Mouse (Mus musculus) limb, embryonic 12.5 days (tissue): Measurements from ENCODE around the gene Ass1. TPM values are rescaled to one million over a fixed set of nuclear protein-coding genes. Genes with fewer than 3 reads are reported as not detected.

Source experiments
- ATAC-seq: fragments of 200-750 bp; cut with Nextera tagmentation; 2 replicates; pipeline ENCODE4 v1.8.0; 2017; ENCODE audit warnings: low read depth, moderate TSS enrichment; ENCODE audit not compliant: insufficient number of reproducible peaks, insufficient read depth, low FRiP score, low TSS enrichment
- H3K27ac ChIP-seq: fragments of 300-500 bp; sonication (generic); 2 replicates; pipeline ENCODE4 v1.5.1; 2016; ENCODE audit warnings: mild to moderate bottlenecking, moderate library complexity
- H3K27me3 ChIP-seq: fragments of 300-500 bp; sonication (generic); 2 replicates; pipeline ENCODE4 v1.6.1; 2016; ENCODE audit warnings: mild to moderate bottlenecking, moderate library complexity
- H3K36me3 ChIP-seq: fragments of 300-500 bp; sonication (generic); 2 replicates; pipeline ENCODE4 v1.6.1; 2016; ENCODE audit warnings: mild to moderate bottlenecking, moderate library complexity
- H3K4me1 ChIP-seq: fragments of 300-500 bp; sonication (generic); replicated peaks from 2 replicates; pipeline ENCODE4 v1.6.1; 2016
- H3K4me2 ChIP-seq: fragments of 300-500 bp; sonication (generic); 2 replicates; pipeline ENCODE4 v1.6.1; 2016; ENCODE audit warnings: mild to moderate bottlenecking, moderate library complexity
- H3K4me3 ChIP-seq: fragments of 300-500 bp; sonication (generic); replicated peaks from 2 replicates; pipeline ENCODE4 v1.5.1; 2016; ENCODE audit warnings: mild to moderate bottlenecking
- H3K9ac ChIP-seq: fragments of 300-500 bp; sonication (generic); replicated peaks from 2 replicates; pipeline ENCODE4 v1.6.1; 2016; ENCODE audit warnings: mild to moderate bottlenecking, moderate library complexity
- H3K9me3 ChIP-seq: fragments of 300-500 bp; sonication (generic); 2 replicates; pipeline ENCODE4 v1.6.1; 2016; ENCODE audit warnings: mild to moderate bottlenecking, moderate library complexity
- WGBS: fragments of 180-500 bp; shearing (Covaris S2); methylation state at CpG from one replicate; pipeline ENCODE4 v1.1.7; 2016; 5-methylcytosine and 5-hydroxymethylcytosine counted together
- polyA plus RNA-seq: library from polyadenylated mRNA; unstranded; fragments of >200 nt; fragmentation: Nextera tagmentation; extraction: Ambion mirVana; gene quantifications from 2 replicates; pipeline ENCODE4 v1.2.1, GENCODE M21; 2016

Gene Ass1
- polyA plus RNA-seq, 1 experiment from 2014 or later, result 5.5 TPM

- WGBS, result 77% methylated on average over 2 of the region's 2 CpGs
- no peaks in the 10 kb centered on the region for H3K27me3 ChIP-seq
- H3K4me3 ChIP-seq, result no peak overlapping the region
- H3K4me1 ChIP-seq, result peaks cover 39% of the 10 kb centered on the region
- no peaks in the 10 kb centered on the region for H3K9me3 ChIP-seq
- no peaks in the 10 kb centered on the region for H3K36me3 ChIP-seq
- H3K9ac ChIP-seq, result no peak overlapping the region
- H3K27ac ChIP-seq, result no peak overlapping the region
- no peak for ATAC-seq
- no peak overlapping the region for H3K4me2 ChIP-seq
These were observed 22.5 kb upstream of the Ass1 start for GRCm38 (mm10) chr2:31447536-31447935.

GRCm38 (mm10) chr2:31448756-31449440, 21.1 kb upstream of the Ass1 start:
- ATAC-seq, result no peak
- H3K4me3 ChIP-seq, result no peak overlapping the region
- no peaks in the 10 kb centered on the region for H3K27me3 ChIP-seq
- peak overlapping the region; percentile 41; the same call in 1 of the 2 replicates for H3K27ac ChIP-seq
- no peaks in the 10 kb centered on the region for H3K36me3 ChIP-seq
- WGBS, result 56% methylated on average over 3 of the region's 3 CpGs
- peaks cover 35% of the 10 kb centered on the region for H3K4me1 ChIP-seq
- no peak overlapping the region for H3K4me2 ChIP-seq
- no peaks in the 10 kb centered on the region for H3K9me3 ChIP-seq
- H3K9ac ChIP-seq, result no peak overlapping the region

- no peaks in the 10 kb centered on the region for H3K36me3 ChIP-seq
- 52% methylated on average over 4 of the region's 4 CpGs for WGBS
- peaks cover 40% of the 10 kb centered on the region for H3K4me1 ChIP-seq
- H3K9me3 ChIP-seq, result no peaks in the 10 kb centered on the region
- H3K27ac ChIP-seq, result 0 out of 2 replicates have a peak overlapping the region, but pooled peaks have one; percentile 41
- H3K9ac ChIP-seq, result no peak overlapping the region
- H3K4me3 ChIP-seq, result no peak overlapping the region
- no peak for ATAC-seq
- H3K27me3 ChIP-seq, result no peaks in the 10 kb centered on the region
- no peak overlapping the region for H3K4me2 ChIP-seq
These were observed 20.6 kb upstream of the Ass1 start for GRCm38 (mm10) chr2:31449441-31449815.

GRCm38 (mm10) chr2:31449902-31450301, 20.1 kb upstream of the Ass1 start:
- peaks cover 40% of the 10 kb centered on the region for H3K4me1 ChIP-seq
- 95% methylated on average over 4 of the region's 4 CpGs for WGBS
- no peaks in the 10 kb centered on the region for H3K36me3 ChIP-seq
- no peak for ATAC-seq
- no peak overlapping the region for H3K9ac ChIP-seq
- no peak overlapping the region for H3K4me2 ChIP-seq
- no peak overlapping the region for H3K27ac ChIP-seq
- H3K27me3 ChIP-seq, result no peaks in the 10 kb centered on the region
- H3K9me3 ChIP-seq, result no peaks in the 10 kb centered on the region
- H3K4me3 ChIP-seq, result no peak overlapping the region

- peaks cover 40% of the 10 kb centered on the region for H3K4me1 ChIP-seq
- 46% methylated on average over 3 of the region's 3 CpGs for WGBS
These were observed 19.3 kb upstream of the Ass1 start for GRCm38 (mm10) chr2:31450661-31451060.

GRCm38 (mm10) chr2:31451530-31451929, 18.5 kb upstream of the Ass1 start:
- Histone ChIP-seq H3K27me3 (no peaks in the 10 kb centered on the region; the same call in 1 of the 2 replicates), H3K4me1 (peaks cover 40% of the 10 kb centered on the region), H3K27ac (no peak overlapping the region), H3K9ac (no peak overlapping the region), H3K9me3 (no peaks in the 10 kb centered on the region), H3K4me3 (no peak overlapping the region), H3K36me3 (no peaks in the 10 kb centered on the region), H3K4me2 (no peak overlapping the region)
- ATAC-seq, result no peak
- 32% methylated on average over 1 of the region's 1 CpGs for WGBS

More at GRCm38 (mm10) chr2:31450661-31451060, 19.3 kb upstream of the Ass1 start:
- Histone ChIP-seq H3K9me3 (no peaks in the 10 kb centered on the region), H3K4me3 (no peak overlapping the region), H3K36me3 (no peaks in the 10 kb centered on the region), H3K4me2 (no peak overlapping the region), H3K27me3 (no peaks in the 10 kb centered on the region; the same call in 1 of the 2 replicates), H3K9ac (no peak overlapping the region), H3K27ac (no peak overlapping the region)
- ATAC-seq, result no peak

- H3K27me3 ChIP-seq, result peaks cover 12% of the 10 kb centered on the region
- ATAC-seq, result no peak
- H3K4me3 ChIP-seq, result no peak overlapping the region
- no peaks in the 10 kb centered on the region for H3K36me3 ChIP-seq
- 81% methylated on average over 13 of the region's 13 CpGs for WGBS
- H3K4me1 ChIP-seq, result peaks cover 40% of the 10 kb centered on the region
- no peaks in the 10 kb centered on the region for H3K9me3 ChIP-seq
- H3K4me2 ChIP-seq, result no peak overlapping the region
- no peak overlapping the region for H3K9ac ChIP-seq
- no peak overlapping the region for H3K27ac ChIP-seq
These were observed 17.0 kb upstream of the Ass1 start for GRCm38 (mm10) chr2:31453011-31453410.

GRCm38 (mm10) chr2:31453559-31454177, 16.3 kb upstream of the Ass1 start:
- Histone ChIP-seq H3K27ac (no peak overlapping the region), H3K9ac (no peak overlapping the region), H3K27me3 (peaks cover 18% of the 10 kb centered on the region), H3K4me2 (no peak overlapping the region), H3K4me3 (no peak overlapping the region), H3K4me1 (peaks cover 43% of the 10 kb centered on the region), H3K36me3 (no peaks in the 10 kb centered on the region), H3K9me3 (no peaks in the 10 kb centered on the region)
- ATAC-seq, result no peak
- WGBS, result 36% methylated on average over 11 of the region's 11 CpGs

GRCm38 (mm10) chr2:31454280-31454679, 15.7 kb upstream of the Ass1 start:
- Histone ChIP-seq H3K4me3 (no peak overlapping the region), H3K4me2 (no peak overlapping the region), H3K4me1 (peaks cover 41% of the 10 kb centered on the region), H3K9ac (no peak overlapping the region), H3K36me3 (no peaks in the 10 kb centered on the region), H3K9me3 (no peaks in the 10 kb centered on the region), H3K27me3 (peaks cover 24% of the 10 kb centered on the region), H3K27ac (no peak overlapping the region)
- WGBS, result 71% methylated on average over 7 of the region's 8 CpGs
- no peak for ATAC-seq

GRCm38 (mm10) chr2:31455418-31455817, 14.6 kb upstream of the Ass1 start:
- 84% methylated on average over 7 of the region's 7 CpGs for WGBS
- ATAC-seq, result no peak
- Histone ChIP-seq H3K4me2 (no peak overlapping the region), H3K27ac (no peak overlapping the region), H3K27me3 (peaks cover 35% of the 10 kb centered on the region), H3K36me3 (no peaks in the 10 kb centered on the region), H3K4me3 (no peak overlapping the region), H3K9me3 (no peaks in the 10 kb centered on the region), H3K9ac (no peak overlapping the region), H3K4me1 (peaks cover 43% of the 10 kb centered on the region)

- no peak overlapping the region for H3K4me3 ChIP-seq
- no peak overlapping the region for H3K4me2 ChIP-seq
- no peak overlapping the region for H3K27ac ChIP-seq
- peaks cover 29% of the 10 kb centered on the region for H3K4me1 ChIP-seq
- no peak for ATAC-seq
- no peak overlapping the region for H3K9ac ChIP-seq
- H3K9me3 ChIP-seq, result no peaks in the 10 kb centered on the region
- H3K36me3 ChIP-seq, result no peaks in the 10 kb centered on the region
- WGBS, result 42% methylated on average over 5 of the region's 5 CpGs
- H3K27me3 ChIP-seq, result peaks cover 46% of the 10 kb centered on the region
These were observed 11.5 kb upstream of the Ass1 start for GRCm38 (mm10) chr2:31458460-31458859.
